Mouse (Mus musculus): ENCODE results near the gene Ifna6.
"Not testable (repeated sequence)": the region's sequence is repeated elsewhere in the genome, so short reads cannot be mapped to it uniquely, and the experiment has no call there.

DNA sequence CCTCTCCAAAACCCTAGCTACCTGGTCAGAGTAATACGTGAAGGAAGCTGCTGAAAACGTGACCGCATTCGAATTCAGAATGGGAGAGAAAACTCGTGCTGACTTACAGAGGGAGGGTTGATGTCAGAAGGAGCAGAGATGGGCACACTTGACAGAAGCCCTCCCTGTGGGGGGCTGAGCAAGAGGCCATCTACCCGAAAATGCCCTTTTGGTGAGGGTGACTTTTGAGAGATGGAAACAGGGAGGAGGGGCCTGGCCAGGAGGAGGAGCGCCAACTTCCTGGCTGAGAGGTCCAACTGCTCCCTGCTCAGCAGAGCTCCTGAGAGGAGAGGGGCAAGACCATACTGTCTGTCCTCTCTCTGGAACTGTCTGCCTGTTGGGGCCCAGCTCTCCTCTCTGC is 45.4 kb upstream of the Ifna6 start, which contains the start of gene Ifnz:
- not testable (repeated sequence) for TF ChIP-seq CTCF (IDR thresholded peaks at IDR 0.05; ENCODE audit: low read depth); EP300 (optimal IDR thresholded peaks at IDR 0.05)

All from stomach, postnatal 0 days (tissue).